Mouse (Mus musculus) midbrain, postnatal 0 days (tissue): ENCODE data around the gene Eml1. TPM values are rescaled to one million over a fixed set of nuclear protein-coding genes. Genes with fewer than 3 reads are reported as not detected.

Source experiments
- ATAC-seq: fragments of 200-750 bp; cut with Nextera tagmentation; 2 replicates; pipeline ENCODE4 v1.8.0; 2017; ENCODE audit warnings: moderate number of reproducible peaks, mild to moderate bottlenecking, moderate TSS enrichment, moderate library complexity; ENCODE audit not compliant: low FRiP score
- DNase-seq: peaks from one replicate; pipeline ENCODE4 v3.0.0-alpha.2; 2015; ENCODE audit warnings: low spot score
- H3K27ac ChIP-seq: fragments of 300-500 bp; sonication (generic); 2 replicates; pipeline ENCODE4 v1.5.1; 2014; ENCODE audit warnings: low read depth, mild to moderate bottlenecking, low read length, mixed read lengths
- H3K27me3 ChIP-seq: fragments of 300-500 bp; sonication (generic); 2 replicates; pipeline ENCODE4 v1.6.1; 2014; ENCODE audit warnings: low read length, control low read depth, mixed read lengths; ENCODE audit not compliant: insufficient read depth
- H3K36me3 ChIP-seq: fragments of 300-500 bp; sonication (generic); 2 replicates; pipeline ENCODE4 v1.6.1; 2014; ENCODE audit warnings: low read length, control low read depth, mixed read lengths; ENCODE audit not compliant: insufficient read depth
- H3K4me1 ChIP-seq: fragments of 300-500 bp; sonication (generic); 2 replicates; pipeline ENCODE4 v1.6.1; 2014; ENCODE audit warnings: mild to moderate bottlenecking, control low read depth, antibody characterized with exemption, low read length, mixed read lengths; ENCODE audit not compliant: insufficient read depth
- H3K4me2 ChIP-seq: fragments of 300-500 bp; sonication (generic); 2 replicates; pipeline ENCODE4 v1.6.1; 2014; ENCODE audit warnings: low read depth, mild to moderate bottlenecking, low read length, mixed read lengths; ENCODE audit not compliant: poor library complexity, severe bottlenecking
- H3K4me3 ChIP-seq: fragments of 300-500 bp; sonication (generic); 2 replicates; pipeline ENCODE4 v1.5.1; 2014; ENCODE audit warnings: low read depth, mild to moderate bottlenecking, low read length, moderate library complexity
- H3K9ac ChIP-seq: fragments of 300-500 bp; sonication (generic); replicated peaks from 2 replicates; pipeline ENCODE4 v1.6.1; 2014; ENCODE audit warnings: mild to moderate bottlenecking, low read length, moderate library complexity, mixed read lengths; ENCODE audit not compliant: poor library complexity, severe bottlenecking
- H3K9me3 ChIP-seq: fragments of 300-500 bp; sonication (generic); 2 replicates; pipeline ENCODE4 v1.6.1; 2016; ENCODE audit warnings: low read length, control low read depth
- CTCF ChIP-seq: IDR thresholded peaks from 2 replicates; pipeline ENCODE4 v1.5.1; 2016; ENCODE audit warnings: antibody characterized with exemption, mild to moderate bottlenecking
- WGBS: fragments of 180-500 bp; shearing (Covaris S2); extraction: QIAGEN DNeasy Blood & Tissue Kit; methylation state at CpG from one replicate; pipeline ENCODE4 v1.1.7; 2014; 5-methylcytosine and 5-hydroxymethylcytosine counted together
- polyA plus RNA-seq: library from polyadenylated mRNA; unstranded; fragments of >200 nt; fragmentation: Nextera tagmentation; extraction: Ambion mirVana; gene quantifications from 2 replicates; pipeline ENCODE4 v1.2.1, GENCODE M21; 2015
- total RNA-seq: library from RNA; depleted of rRNA; stranded (reverse); fragments of >200 nt; gene quantifications from 2 replicates; pipeline ENCODE4 v1.2.3, GENCODE M21; 2014; rRNA removed

The Eml1 gene
- total and polyA plus RNA-seq, 2 experiments from 2014 or later, result 34.0 to 52.0 TPM

DNA sequence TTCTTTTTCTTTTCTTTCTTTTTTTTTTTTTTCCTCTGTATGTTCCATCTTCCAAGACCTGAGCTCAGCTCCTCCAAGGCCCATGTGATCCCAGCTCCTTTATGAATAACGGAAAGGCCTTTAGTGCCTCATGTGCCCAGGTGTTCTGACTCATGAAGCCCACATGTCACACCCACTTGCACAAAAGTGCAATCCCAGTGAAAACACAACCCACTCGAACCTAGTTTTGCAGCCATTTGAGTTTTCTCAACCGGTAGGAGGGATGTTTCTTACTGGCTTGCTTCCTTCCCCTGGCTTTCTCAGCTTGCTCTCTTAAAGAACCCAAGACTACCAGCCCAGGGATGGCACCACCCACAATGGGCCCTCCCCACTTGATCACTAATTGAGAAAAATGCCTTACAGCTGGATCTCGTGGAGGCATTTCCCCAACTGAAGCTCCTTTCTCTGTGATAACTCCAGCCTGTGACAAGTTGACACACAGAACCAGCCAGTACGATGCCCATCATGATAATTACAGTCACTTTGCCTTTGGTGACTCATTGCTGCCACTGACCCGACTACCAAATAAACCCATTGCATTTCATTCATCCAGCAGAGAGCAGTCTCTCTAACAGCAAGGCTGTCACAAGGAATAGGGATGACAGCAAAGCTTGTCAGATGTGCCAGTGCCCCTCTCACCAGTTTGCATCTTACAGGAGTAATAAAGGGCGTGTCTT lies 208.6 kb downstream of the Eml1 start:
- 76% methylated on average over 7 of the region's 7 CpGs for WGBS
- H3K9me3 ChIP-seq, result no peaks in the 10 kb centered on the region
- TF ChIP-seq CTCF, result no peak
- H3K4me1 ChIP-seq, result no peaks in the 10 kb centered on the region
- no peak overlapping the region for H3K4me2 ChIP-seq
- no peak overlapping the region for H3K9ac ChIP-seq
- no peak for DNase-seq
- no peak overlapping the region for H3K27ac ChIP-seq
- no peaks in the 10 kb centered on the region for H3K27me3 ChIP-seq
- no peaks in the 10 kb centered on the region; the same call in 1 of the 2 replicates for H3K36me3 ChIP-seq
- no peak overlapping the region for H3K4me3 ChIP-seq
- ATAC-seq, result no peak

DNA sequence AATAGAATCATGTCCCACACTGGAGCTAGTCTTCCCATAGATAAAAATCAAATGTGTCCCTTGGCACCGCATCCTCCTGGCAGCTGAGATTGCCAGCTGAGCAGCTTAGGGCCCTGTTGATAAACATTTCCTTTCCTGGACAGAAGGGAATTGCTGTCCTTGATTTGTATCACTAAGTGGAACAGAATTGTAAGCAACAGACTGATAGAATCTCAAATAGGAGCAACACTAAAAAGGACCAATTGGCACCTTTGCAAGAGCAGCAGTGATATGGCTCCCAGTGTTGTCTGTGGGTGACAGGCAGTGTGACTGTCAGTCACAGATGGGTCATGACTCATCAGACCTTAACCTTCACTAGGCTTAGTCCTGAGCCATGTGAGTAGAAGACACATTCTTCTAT lies 213.0 kb downstream of the Eml1 start:
- no peak for ATAC-seq
- Histone ChIP-seq H3K36me3 (no peaks in the 10 kb centered on the region; the same call in 1 of the 2 replicates), H3K4me3 (no peak overlapping the region), H3K9me3 (no peaks in the 10 kb centered on the region), H3K4me1 (no peaks in the 10 kb centered on the region), H3K9ac (no peak overlapping the region), H3K4me2 (no peak overlapping the region), H3K27me3 (no peaks in the 10 kb centered on the region), H3K27ac (no peak overlapping the region)
- 74% methylated on average over 1 of the region's 1 CpGs for WGBS
- TF ChIP-seq CTCF, result no peak
- no peak for DNase-seq

Other genes with a start within 250 kb of the Eml1 start
- 74.6 and 95.5 TPM in 2 replicates for gene Setd3, start 191.6 kb upstream of the Eml1 start, total RNA-seq
- gene Setd3, start 191.6 kb upstream of the Eml1 start, polyA plus RNA-seq, result 88.1 and 91.2 TPM in 2 replicates
- gene Ccnk, start 191.4 kb upstream of the Eml1 start, total RNA-seq, result 12.1 and 27.6 TPM in 2 replicates
- gene Ccnk, start 191.4 kb upstream of the Eml1 start, polyA plus RNA-seq, result 2.1 and 2.2 TPM in 2 replicates
- gene Ccdc85c, start 95.5 kb upstream of the Eml1 start, total RNA-seq, result 69.1 and 89.6 TPM in 2 replicates
- 16.6 and 19.9 TPM in 2 replicates for gene Ccdc85c, start 95.5 kb upstream of the Eml1 start, polyA plus RNA-seq
- 9.3 and 10.4 TPM in 2 replicates for gene Hhipl1, start 64.7 kb upstream of the Eml1 start, total RNA-seq
- 2.7 and 2.9 TPM in 2 replicates for gene Hhipl1, start 64.7 kb upstream of the Eml1 start, polyA plus RNA-seq
- 33.2 and 36.0 TPM in 2 replicates for gene Cyp46a1, start 36.6 kb upstream of the Eml1 start, total RNA-seq
- 52.0 and 55.3 TPM in 2 replicates for gene Cyp46a1, start 36.6 kb upstream of the Eml1 start, polyA plus RNA-seq
- 230 and 255 TPM in 2 replicates for gene Evl, start 183.8 kb downstream of the Eml1 start, total RNA-seq
- gene Evl, start 183.8 kb downstream of the Eml1 start, polyA plus RNA-seq, result 285 and 290 TPM in 2 replicates